19 mouse cellular contexts compared by ENCODE assay signal in genomic region chr13:114071439-114071838, GRCm38 (mm10).
"Had no signal": no experiment of that assay in that cellular context is flagged by ENCODE, and none has a peak within 500 bp of the region (broad histone marks: within the 10 kb centered on the region; RNA-seq: fewer than 3 reads in every experiment).

No protein-coding gene starts in this region.

- ATAC-seq: liver, postnatal 0 days; midbrain, embryonic 16.5 days had no signal

- DNase-seq: liver, postnatal 0 days; lung, adult 2 months; lung, postnatal 10 days; lung, postnatal 4 days; midbrain, embryonic 14.5 days; right cerebral cortex, postnatal 14 days; thymus, adult 2 months; thymus, postnatal 25 days; thymus, postnatal 4 days had no signal

- H3K36me3 ChIP-seq: liver, embryonic 15.5 days; lung, embryonic 15.5 days; midbrain, embryonic 10.5 days; midbrain, embryonic 12.5 days; neural tube, embryonic 13.5 days; neural tube, embryonic 15.5 days; stomach, embryonic 15.5 days had no signal

- H3K4me1 ChIP-seq: liver, embryonic 15.5 days; lung, embryonic 15.5 days; neural tube, embryonic 13.5 days; neural tube, embryonic 15.5 days; stomach, embryonic 15.5 days had no signal

- H3K4me3 ChIP-seq: liver, embryonic 15.5 days; lung, embryonic 15.5 days; midbrain, embryonic 10.5 days; midbrain, embryonic 12.5 days; myocyte; neural tube, embryonic 13.5 days; neural tube, embryonic 15.5 days; stomach, embryonic 15.5 days had no signal

- H3K27ac ChIP-seq: liver, embryonic 15.5 days; lung, embryonic 15.5 days; midbrain, embryonic 10.5 days; midbrain, embryonic 12.5 days; neural tube, embryonic 13.5 days; neural tube, embryonic 15.5 days; stomach, embryonic 15.5 days; stomach, postnatal 0 days had no signal

- H3K27me3 ChIP-seq: liver, embryonic 15.5 days; lung, embryonic 15.5 days; midbrain, embryonic 12.5 days; neural tube, embryonic 13.5 days; neural tube, embryonic 15.5 days; stomach, embryonic 15.5 days had no signal

- H3K9me3 ChIP-seq: liver, embryonic 15.5 days; lung, embryonic 15.5 days; midbrain, embryonic 10.5 days; midbrain, embryonic 12.5 days; neural tube, embryonic 13.5 days; neural tube, embryonic 15.5 days; stomach, embryonic 15.5 days had no signal
